Mouse (Mus musculus): ENCODE results near the gene Figla. TPM values are rescaled to one million over a fixed set of nuclear protein-coding genes. Genes with fewer than 3 reads are reported as not detected.
"Not testable (repeated sequence)": the region's sequence is repeated elsewhere in the genome, so short reads cannot be mapped to it uniquely, and the experiment has no call there.

The Figla gene
- polyA plus RNA-seq, 1 experiment from 2014 or later, result not detected

DNA sequence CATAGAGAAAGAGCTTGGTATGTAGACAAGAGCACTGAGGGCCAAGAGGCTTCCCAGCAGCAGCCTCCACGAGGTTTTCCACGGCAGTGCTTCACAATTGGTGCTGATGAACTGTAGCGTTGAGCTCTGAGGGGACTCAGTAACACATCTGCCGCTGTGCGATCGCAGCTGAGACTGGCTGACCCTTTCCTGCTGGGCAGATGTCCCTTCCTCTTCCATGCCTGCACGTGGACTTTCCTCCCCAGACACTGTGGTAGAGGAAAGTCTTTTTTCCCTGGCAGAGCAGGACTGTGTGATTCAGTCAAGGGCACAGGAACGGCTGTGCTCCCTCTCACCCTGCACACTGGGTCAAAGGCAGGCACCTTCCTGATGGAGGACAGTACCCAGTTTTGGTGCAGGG, 31.6 kb upstream of the Figla start:
- Histone ChIP-seq H3K27me3 (ENCODE audit: control insufficient read depth, insufficient read depth, low read length) (no peaks in the 10 kb centered on the region), H3K4me3 (ENCODE audit: low read length) (no peak overlapping the region), H3K36me3 (ENCODE audit: control insufficient read depth, insufficient read depth) (no peaks in the 10 kb centered on the region), H3K4me2 (ENCODE audit: low read depth, low read length) (no peak overlapping the region), H3K9me3 (replicated peaks; ENCODE audit: control insufficient read depth, low read length) (no peaks in the 10 kb centered on the region), H3K4me1 (ENCODE audit: control insufficient read depth, insufficient read depth, low read length) (no peaks in the 10 kb centered on the region), H3K27ac (ENCODE audit: low read length) (no peak overlapping the region), H3K9ac (ENCODE audit: low read length) (no peak overlapping the region)
- 74% methylated on average over 8 of the region's 8 CpGs for WGBS
- no peak for ATAC-seq (replicated peaks; ENCODE audit: extremely low read depth, insufficient read depth, low FRiP score)

DNA sequence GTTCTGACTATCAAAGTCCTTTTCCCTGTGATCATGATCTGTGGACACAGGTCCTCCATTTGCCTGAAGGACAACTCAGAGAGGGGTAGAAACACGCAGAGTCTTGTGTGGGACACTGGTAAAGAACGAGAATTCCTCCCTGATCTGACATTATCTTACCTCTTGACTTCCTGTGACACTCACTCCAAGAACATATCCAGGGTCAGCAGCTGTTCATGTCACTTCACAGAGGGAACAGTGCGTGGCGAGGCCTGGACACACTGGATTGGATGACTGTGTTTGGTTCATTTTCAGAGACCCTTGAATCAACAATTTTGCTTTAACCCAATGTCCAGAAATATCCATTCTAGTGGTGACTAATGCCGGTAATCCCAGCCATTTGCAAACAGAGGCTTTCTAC, 26.4 kb upstream of the Figla start:
- not testable (repeated sequence) for H3K27ac ChIP-seq (ENCODE audit: low read length); ATAC-seq (replicated peaks; ENCODE audit: extremely low read depth, insufficient read depth, low FRiP score); H3K9ac ChIP-seq (ENCODE audit: low read length); H3K4me3 ChIP-seq (ENCODE audit: low read length); H3K27me3 ChIP-seq (ENCODE audit: control insufficient read depth, insufficient read depth, low read length); H3K9me3 ChIP-seq (replicated peaks; ENCODE audit: control insufficient read depth, low read length); H3K4me1 ChIP-seq (ENCODE audit: control insufficient read depth, insufficient read depth, low read length); H3K4me2 ChIP-seq (ENCODE audit: low read depth, low read length); H3K36me3 ChIP-seq (ENCODE audit: control insufficient read depth, insufficient read depth)
- 67% methylated on average over 5 of the region's 5 CpGs for WGBS

DNA sequence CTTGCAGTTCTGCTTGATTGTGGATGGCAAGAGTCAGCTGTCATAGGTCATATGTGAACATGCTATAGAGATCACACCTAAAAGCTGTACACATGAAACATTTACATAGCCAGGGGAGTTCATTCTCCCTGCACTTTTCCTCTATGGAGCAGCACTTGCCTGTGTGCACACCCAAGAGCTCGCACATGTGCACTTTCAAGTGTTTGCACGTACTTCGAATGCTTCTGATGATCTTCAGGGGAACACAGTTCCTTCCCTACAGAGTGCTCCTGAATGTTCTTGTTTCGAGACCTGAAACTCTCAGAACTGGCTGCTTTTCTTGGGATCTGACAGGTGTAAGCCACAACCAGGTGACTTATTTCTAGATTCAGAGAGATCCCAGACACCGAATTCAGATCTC, 25.2 kb upstream of the Figla start:
- 86% methylated on average over 5 of the region's 5 CpGs for WGBS
- H3K4me1 ChIP-seq (ENCODE audit: control insufficient read depth, insufficient read depth, low read length); H3K27ac ChIP-seq (ENCODE audit: low read length); ATAC-seq (replicated peaks; ENCODE audit: extremely low read depth, insufficient read depth, low FRiP score); H3K4me3 ChIP-seq (ENCODE audit: low read length); H3K9me3 ChIP-seq (replicated peaks; ENCODE audit: control insufficient read depth, low read length); H3K36me3 ChIP-seq (ENCODE audit: control insufficient read depth, insufficient read depth); H3K9ac ChIP-seq (ENCODE audit: low read length); H3K4me2 ChIP-seq (ENCODE audit: low read depth, low read length); H3K27me3 ChIP-seq (ENCODE audit: control insufficient read depth, insufficient read depth, low read length): not testable (repeated sequence)

DNA sequence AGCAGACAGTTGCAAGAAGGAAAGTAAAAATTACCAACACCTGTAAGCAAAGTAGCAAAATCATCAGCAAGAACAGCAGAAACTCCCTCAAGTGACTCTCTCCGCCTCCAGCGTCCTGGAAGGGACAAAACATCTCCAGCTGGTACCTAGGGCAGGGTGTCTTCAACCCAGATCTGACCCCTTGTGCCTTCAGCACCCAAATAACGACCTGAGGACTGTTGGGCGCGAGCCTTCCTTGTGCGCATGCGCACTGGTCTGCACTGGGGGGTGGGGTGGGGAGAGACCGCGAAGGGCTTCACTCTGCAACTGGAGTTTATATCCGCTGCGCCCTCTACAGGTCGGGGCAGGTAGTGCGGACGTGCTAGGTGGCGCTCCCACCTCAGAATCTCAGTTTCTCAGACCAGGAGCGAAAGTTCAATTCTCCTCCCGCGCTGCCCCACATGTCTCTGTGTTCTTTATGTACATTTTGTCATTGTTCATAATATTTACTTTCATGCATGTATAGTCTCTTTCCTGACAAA, 12.5 kb upstream of the Figla start:
- ATAC-seq (replicated peaks; ENCODE audit: extremely low read depth, insufficient read depth, low FRiP score), result no peak
- Histone ChIP-seq H3K36me3 (ENCODE audit: control insufficient read depth, insufficient read depth) (no peaks in the 10 kb centered on the region), H3K9me3 (replicated peaks; ENCODE audit: control insufficient read depth, low read length) (no peaks in the 10 kb centered on the region; the same call in 1 of the 2 replicates), H3K4me1 (ENCODE audit: control insufficient read depth, insufficient read depth, low read length) (peaks cover 5% of the 10 kb centered on the region; the same call in 1 of the 2 replicates), H3K27me3 (ENCODE audit: control insufficient read depth, insufficient read depth, low read length) (no peaks in the 10 kb centered on the region), H3K27ac (ENCODE audit: low read length) (no peak overlapping the region), H3K4me2 (ENCODE audit: low read depth, low read length) (no peak overlapping the region), H3K9ac (ENCODE audit: low read length) (no peak overlapping the region), H3K4me3 (ENCODE audit: low read length) (no peak overlapping the region)
- WGBS, result 73% methylated on average over 18 of the region's 18 CpGs

DNA sequence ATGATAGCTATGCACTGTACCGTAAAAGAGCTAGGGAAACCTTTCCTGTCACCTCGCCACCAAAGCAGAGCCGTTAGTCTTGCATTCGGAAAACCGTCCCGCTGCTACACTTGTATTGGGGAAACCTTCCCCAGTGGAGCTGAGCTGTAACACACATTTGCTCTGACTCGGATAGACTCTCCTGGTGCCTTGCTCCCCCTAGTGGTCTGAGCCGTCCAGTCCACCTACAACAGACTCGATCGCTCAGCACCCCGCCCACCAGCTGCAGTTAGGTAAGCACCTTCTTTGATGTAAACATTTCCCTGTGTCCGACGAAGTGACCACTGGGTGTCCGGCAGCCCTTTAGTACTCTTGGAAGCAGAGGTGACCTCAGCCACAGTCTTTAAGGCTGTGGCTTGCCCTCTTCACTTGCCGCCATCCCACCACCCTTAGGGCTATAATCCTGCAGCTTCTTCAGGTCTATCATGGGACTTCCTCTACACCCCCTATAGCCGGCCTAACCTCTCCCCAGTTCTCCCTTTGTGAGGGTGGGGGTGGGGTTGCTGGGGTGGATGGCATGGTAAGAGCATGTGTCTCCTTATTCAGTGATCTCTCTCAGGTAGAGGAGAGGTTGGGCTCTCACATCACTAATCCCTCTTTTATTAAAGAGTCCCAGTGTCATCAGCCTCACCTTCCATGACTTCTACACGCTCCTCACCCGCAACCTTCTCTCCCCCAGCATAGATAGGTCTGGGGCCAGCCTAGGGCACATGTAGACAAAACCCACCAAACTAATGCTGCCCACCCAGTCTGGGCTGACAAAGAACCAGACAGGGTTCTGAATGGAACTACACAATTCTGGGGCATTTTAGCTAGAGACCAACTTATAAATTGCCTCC, 11.5 kb upstream of the Figla start:
- H3K27me3 ChIP-seq (ENCODE audit: control insufficient read depth, insufficient read depth, low read length), result no peaks in the 10 kb centered on the region
- peak overlapping the region; percentile 42 for H3K9ac ChIP-seq (ENCODE audit: low read length)
- H3K4me3 ChIP-seq (ENCODE audit: low read length), result peak overlapping the region; percentile 26
- peak; percentile 79 for ATAC-seq (replicated peaks; ENCODE audit: extremely low read depth, insufficient read depth, low FRiP score)
- no peak overlapping the region for H3K27ac ChIP-seq (ENCODE audit: low read length)
- peaks cover 5% of the 10 kb centered on the region; the same call in 1 of the 2 replicates for H3K4me1 ChIP-seq (ENCODE audit: control insufficient read depth, insufficient read depth, low read length)
- no peaks in the 10 kb centered on the region for H3K36me3 ChIP-seq (ENCODE audit: control insufficient read depth, insufficient read depth)
- no peaks in the 10 kb centered on the region; the same call in 1 of the 2 replicates for H3K9me3 ChIP-seq (replicated peaks; ENCODE audit: control insufficient read depth, low read length)
- H3K4me2 ChIP-seq (ENCODE audit: low read depth, low read length), result peak overlapping the region; percentile 63
- 9% methylated on average over 18 of the region's 18 CpGs for WGBS

DNA sequence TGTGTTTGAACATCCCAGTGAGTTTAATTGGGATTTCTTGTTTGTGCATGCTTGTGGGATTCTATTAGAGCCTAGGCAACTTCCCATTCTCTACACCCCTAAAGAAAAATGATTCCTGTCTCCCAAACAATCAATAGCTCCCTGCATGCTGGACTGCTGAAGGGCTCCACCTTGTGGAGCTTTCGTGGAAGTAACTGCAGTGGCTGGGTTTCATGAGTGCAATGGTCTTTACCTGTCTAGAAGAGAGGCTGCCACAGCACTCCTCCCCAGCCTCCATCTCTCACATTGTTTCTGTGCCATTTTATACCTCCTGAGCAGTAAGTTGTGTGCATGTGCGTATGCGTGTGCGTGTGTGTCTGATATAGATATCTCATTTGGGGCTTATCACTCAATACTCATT, 6.0 kb upstream of the Figla start:
- no peak overlapping the region for H3K9ac ChIP-seq (ENCODE audit: low read length)
- no peaks in the 10 kb centered on the region; the same call in 1 of the 2 replicates for H3K9me3 ChIP-seq (replicated peaks; ENCODE audit: control insufficient read depth, low read length)
- no peaks in the 10 kb centered on the region; the same call in 1 of the 2 replicates for H3K27me3 ChIP-seq (ENCODE audit: control insufficient read depth, insufficient read depth, low read length)
- no peak overlapping the region for H3K4me2 ChIP-seq (ENCODE audit: low read depth, low read length)
- no peak overlapping the region for H3K27ac ChIP-seq (ENCODE audit: low read length)
- H3K4me1 ChIP-seq (ENCODE audit: control insufficient read depth, insufficient read depth, low read length), result no peaks in the 10 kb centered on the region
- WGBS, result 34% methylated on average over 4 of the region's 4 CpGs
- H3K36me3 ChIP-seq (ENCODE audit: control insufficient read depth, insufficient read depth), result no peaks in the 10 kb centered on the region
- ATAC-seq (replicated peaks; ENCODE audit: extremely low read depth, insufficient read depth, low FRiP score), result no peak
- no peak overlapping the region for H3K4me3 ChIP-seq (ENCODE audit: low read length)

DNA sequence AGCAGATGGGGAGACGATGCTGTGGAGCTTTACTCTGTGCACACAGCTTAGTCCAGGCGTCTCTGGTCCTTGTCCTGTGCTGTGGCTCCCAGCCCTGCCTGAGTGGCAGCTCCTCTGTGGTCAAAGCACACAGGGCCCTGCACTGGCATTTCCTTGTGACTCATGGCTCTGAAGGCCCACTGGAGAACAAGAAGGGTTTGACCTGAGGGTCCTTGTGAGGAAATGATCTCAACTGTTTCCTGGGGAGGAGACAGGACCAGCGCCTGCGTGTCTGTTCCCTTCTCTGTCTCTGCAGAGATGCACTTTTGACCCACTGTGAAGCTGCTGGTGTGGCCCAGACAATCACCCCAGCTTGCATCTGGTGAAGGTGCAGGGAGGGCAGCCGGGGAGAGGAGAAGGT, 1.2 kb upstream of the Figla start:
- not testable (repeated sequence) for H3K9ac ChIP-seq (ENCODE audit: low read length); H3K9me3 ChIP-seq (replicated peaks; ENCODE audit: control insufficient read depth, low read length); H3K27me3 ChIP-seq (ENCODE audit: control insufficient read depth, insufficient read depth, low read length); H3K36me3 ChIP-seq (ENCODE audit: control insufficient read depth, insufficient read depth); H3K27ac ChIP-seq (ENCODE audit: low read length); ATAC-seq (replicated peaks; ENCODE audit: extremely low read depth, insufficient read depth, low FRiP score); H3K4me1 ChIP-seq (ENCODE audit: control insufficient read depth, insufficient read depth, low read length); H3K4me2 ChIP-seq (ENCODE audit: low read depth, low read length); H3K4me3 ChIP-seq (ENCODE audit: low read length)
- WGBS, result 61% methylated on average over 5 of the region's 5 CpGs

DNA sequence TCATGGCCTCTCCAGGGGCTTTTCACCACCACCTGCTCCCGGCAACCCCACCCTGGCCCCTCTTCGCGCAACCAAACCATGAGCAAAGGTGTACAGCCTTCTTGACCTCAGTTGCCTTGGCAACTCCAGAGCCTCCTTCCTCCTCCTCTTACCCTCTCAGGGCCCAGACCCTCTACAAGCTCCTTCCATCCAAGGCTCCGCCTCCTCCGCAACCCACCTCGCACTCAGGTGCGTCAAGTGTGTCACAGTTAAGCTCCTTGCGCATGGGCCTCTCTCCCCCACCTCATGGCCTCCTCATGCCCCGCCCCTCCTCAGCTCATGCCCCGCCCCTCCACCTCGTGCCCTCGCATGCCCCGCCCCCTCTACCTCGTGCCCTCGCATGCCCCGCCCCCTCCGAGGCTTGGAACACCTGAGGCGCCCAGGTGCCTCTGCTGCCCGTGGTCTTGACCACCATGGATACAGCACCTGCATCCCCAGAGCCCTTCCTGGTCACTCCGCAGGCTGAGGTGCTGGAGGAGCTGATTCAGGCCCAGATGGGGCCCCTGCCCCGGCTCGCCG, 901 bp downstream of the Figla start:
- H3K4me1 ChIP-seq (ENCODE audit: control insufficient read depth, insufficient read depth, low read length), result no peaks in the 10 kb centered on the region
- WGBS, result 78% methylated on average over 23 of the region's 23 CpGs
- H3K9me3 ChIP-seq (replicated peaks; ENCODE audit: control insufficient read depth, low read length), result no peaks in the 10 kb centered on the region
- H3K27ac ChIP-seq (ENCODE audit: low read length), result no peak overlapping the region
- H3K27me3 ChIP-seq (ENCODE audit: control insufficient read depth, insufficient read depth, low read length), result no peaks in the 10 kb centered on the region; the same call in 1 of the 2 replicates
- no peak overlapping the region for H3K4me2 ChIP-seq (ENCODE audit: low read depth, low read length)
- no peak for ATAC-seq (replicated peaks; ENCODE audit: extremely low read depth, insufficient read depth, low FRiP score)
- no peaks in the 10 kb centered on the region for H3K36me3 ChIP-seq (ENCODE audit: control insufficient read depth, insufficient read depth)
- no peak overlapping the region for H3K9ac ChIP-seq (ENCODE audit: low read length)
- H3K4me3 ChIP-seq (ENCODE audit: low read length), result no peak overlapping the region

Data from heart, embryonic 16.5 days (tissue).